Mouse (Mus musculus): ENCODE results near the gene Phldb2.
A peak's percentile ranks its signal among the peaks of the same experiment; 100 is the strongest.

Phldb2 gene

GRCm38 (mm10) chr16:45724061-45724741, 229.2 kb downstream of the Phldb2 start, which contains the start of gene Tagln3:
Gene Tagln3, minus strand, starts transcription at chr16:45724608.
- DNase-seq, result peak; percentile 83 to 86

DNA sequence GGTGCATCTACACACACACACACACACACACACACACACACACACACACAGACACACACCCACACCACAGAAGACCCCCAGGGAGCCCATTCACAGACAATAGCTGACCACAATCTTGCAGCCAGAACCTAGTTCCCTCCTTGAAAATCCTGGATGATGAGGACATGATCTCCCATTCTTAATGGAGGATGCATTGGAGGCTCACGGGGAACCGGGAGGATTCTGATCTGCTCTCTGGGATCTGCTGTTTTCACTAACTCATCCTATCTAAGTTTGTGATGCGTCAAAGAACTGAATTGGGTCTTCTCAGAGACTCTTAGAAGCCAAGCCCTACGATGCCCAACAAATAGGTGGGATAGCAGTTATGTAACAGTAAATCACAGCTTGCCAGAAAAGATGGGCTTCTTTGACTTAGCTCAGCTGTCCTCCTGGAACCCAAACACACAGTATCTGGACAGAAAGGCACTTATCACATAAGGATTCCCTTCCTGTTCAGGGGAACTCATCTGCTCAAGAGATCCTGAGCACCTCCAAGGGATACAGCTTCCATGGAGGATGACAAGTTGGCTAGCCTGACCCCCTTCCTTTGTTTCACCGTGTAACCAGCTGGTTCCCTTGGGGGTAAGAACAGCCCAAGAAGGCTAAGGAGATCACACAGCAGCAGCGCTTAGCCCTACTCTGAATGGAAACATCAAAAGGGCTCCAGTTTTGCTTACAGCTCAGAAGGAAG, 230.1 kb downstream of the Phldb2 start:
- peak; percentile 51 to 62 for DNase-seq

DNA sequence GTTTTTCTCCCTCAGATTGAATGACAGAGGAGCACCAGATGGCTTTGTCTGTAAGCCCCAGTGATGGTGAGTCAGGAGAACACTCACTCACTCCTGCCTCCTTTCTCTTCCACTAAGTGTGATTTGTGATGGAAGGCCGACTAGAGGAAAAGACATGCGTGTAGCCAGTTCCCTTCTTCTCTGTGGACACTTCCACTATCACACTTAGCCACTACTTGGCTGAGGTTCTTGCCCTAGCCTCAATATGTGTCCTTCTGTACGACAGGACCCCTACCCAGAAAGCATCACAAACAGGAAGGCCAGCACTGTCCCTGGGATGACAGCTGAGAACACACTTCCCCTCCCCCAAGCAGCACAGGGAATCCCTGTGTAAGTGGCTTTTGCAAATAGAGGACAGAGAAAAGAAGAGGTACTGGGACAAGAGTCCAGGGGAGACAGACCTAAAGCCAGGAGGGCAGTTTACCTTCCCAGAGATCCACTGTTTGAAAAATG, 230.9 kb downstream of the Phldb2 start:
- DNase-seq, result peak; percentile 64 to 67

DNA sequence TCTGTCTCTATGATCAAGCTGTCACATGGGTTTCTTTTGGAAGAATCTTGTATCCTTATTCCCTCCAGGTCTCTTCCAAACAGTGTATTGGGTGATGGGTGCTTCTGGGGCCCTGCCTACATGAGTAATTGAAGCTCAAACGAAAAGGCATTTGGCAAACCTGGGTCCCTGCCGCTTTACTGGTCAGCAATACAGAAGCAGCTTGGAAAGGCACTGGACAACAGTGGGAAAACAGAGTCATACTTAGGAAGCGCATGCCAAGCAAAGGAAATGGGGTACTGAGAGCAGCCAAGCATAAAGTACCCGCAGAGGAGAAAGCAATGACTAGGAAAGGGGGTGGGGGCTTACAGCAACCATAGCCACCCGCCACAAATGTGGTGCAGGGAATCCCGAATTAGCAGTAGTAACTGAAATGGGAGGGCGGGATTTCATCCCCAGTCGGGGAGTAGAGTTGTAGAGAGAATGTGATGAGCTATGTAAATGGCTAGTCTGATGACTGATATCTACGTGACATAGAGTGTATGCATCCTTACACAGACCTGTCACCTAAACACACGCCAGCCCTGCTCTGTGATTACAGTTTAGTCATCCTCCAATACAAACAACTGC, 233.3 kb downstream of the Phldb2 start:
- DNase-seq, result peak; percentile 69 to 74

GRCm38 (mm10) chr16:45718296-45718695, 235.1 kb downstream of the Phldb2 start:
- DNase-seq, result no peak

GRCm38 (mm10) chr16:45714489-45715150, 238.8 kb downstream of the Phldb2 start:
- DNase-seq, result no peak

DNA sequence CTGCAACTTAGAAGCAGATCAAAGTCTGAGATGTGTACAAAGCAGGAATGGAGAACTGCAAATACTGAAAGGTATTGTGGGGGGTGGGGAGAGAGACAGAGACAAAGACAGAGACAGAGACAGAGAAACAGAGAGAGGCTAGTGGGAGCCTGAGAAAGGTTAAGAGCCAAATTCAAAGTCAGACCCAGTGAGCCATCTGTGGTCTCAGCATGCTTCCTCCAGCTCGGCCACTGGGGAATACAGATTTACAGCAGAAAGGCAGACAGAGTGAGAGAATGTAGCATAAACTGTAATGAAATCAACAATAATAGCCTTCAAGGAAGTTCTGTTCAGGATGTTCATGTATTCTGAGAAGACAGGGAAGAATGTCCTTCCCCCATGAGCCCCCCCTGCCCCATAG, 239.5 kb downstream of the Phldb2 start:
- DNase-seq, result no peak

- DNase-seq, result no peak
Observed at GRCm38 (mm10) chr16:45713261-45713660, 240.1 kb downstream of the Phldb2 start.

GRCm38 (mm10) chr16:45711263-45711662, 242.1 kb downstream of the Phldb2 start:
- DNase-seq, result peak; percentile 44 to 51

DNA sequence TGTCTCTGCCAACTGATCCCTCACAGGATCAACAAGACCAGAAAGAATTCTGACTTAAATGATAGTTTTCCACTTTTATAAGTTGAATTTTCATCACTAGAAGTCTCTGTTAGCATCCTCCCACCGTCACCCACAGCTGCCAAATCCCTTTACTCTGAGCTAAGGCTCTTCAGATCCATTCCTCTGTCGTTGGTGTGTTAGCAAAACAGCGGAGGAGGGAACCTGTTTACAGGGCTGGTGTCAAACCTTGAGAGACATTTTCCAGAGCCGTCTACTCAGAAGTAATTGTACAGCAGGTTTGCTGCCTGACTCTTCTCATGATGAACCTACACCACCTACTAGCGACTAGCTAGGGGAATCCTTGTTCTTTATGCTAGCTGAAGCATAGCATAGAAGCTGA, 254.1 kb downstream of the Phldb2 start:
- no peak for DNase-seq

- DNase-seq, result no peak
Observed at GRCm38 (mm10) chr16:45697996-45698395, 255.4 kb downstream of the Phldb2 start.

Data from cerebellum, postnatal 14 days (tissue).